Mouse (Mus musculus) CD4-positive, CD25-positive, alpha-beta regulatory T cell, adult 2 months (primary cell): ENCODE results near the gene Sox18.
A peak's percentile ranks its signal among the peaks of the same experiment; 100 is the strongest.

ENCODE experiments used
- DNase-seq: peaks from one replicate; pipeline ENCODE4 v3.0.0-alpha.2; 2012; ENCODE audit warnings: low read depth, low spot score

Sox18 gene

GRCm38 (mm10) chr2:181680716-181681117 lies 9.3 kb upstream of the Sox18 start:
- peak; percentile 54 for DNase-seq

GRCm38 (mm10) chr2:181679951-181680715 lies 8.7 kb upstream of the Sox18 start, which contains the start of gene Tcea2:
TSS of gene Tcea2 (plus strand) at chr2:181680310.
- DNase-seq, result peak; percentile 75

- DNase-seq, result peak; percentile 87
Observed at GRCm38 (mm10) chr2:181678780-181679179, 7.3 kb upstream of the Sox18 start.

- no peak for DNase-seq
Observed at GRCm38 (mm10) chr2:181677755-181678098, 6.3 kb upstream of the Sox18 start.

- DNase-seq, result no peak
Observed at GRCm38 (mm10) chr2:181677096-181677754, 5.8 kb upstream of the Sox18 start.

- DNase-seq, result no peak
Observed at GRCm38 (mm10) chr2:181676424-181676823, 5.0 kb upstream of the Sox18 start.

GRCm38 (mm10) chr2:181675454-181675853 lies 4.0 kb upstream of the Sox18 start:
- DNase-seq, result no peak

GRCm38 (mm10) chr2:181674934-181675333 lies 3.5 kb upstream of the Sox18 start:
- no peak for DNase-seq

GRCm38 (mm10) chr2:181673501-181673900 lies 2.1 kb upstream of the Sox18 start:
- DNase-seq, result no peak

- DNase-seq, result no peak
Observed at GRCm38 (mm10) chr2:181671984-181672383, 544 bp upstream of the Sox18 start.

- no peak for DNase-seq
Observed at GRCm38 (mm10) chr2:181670913-181671311, 528 bp downstream of the Sox18 start.

- no peak for DNase-seq
Observed at GRCm38 (mm10) chr2:181670285-181670912, 1.0 kb downstream of the Sox18 start.

GRCm38 (mm10) chr2:181663298-181663630 lies 8.2 kb downstream of the Sox18 start:
- no peak for DNase-seq

GRCm38 (mm10) chr2:181662620-181663297 lies 8.7 kb downstream of the Sox18 start:
- DNase-seq, result no peak

- peak; percentile 90 for DNase-seq
Observed at GRCm38 (mm10) chr2:181659609-181660055, 11.8 kb downstream of the Sox18 start.

- peak; percentile 73 for DNase-seq
Observed at GRCm38 (mm10) chr2:181658930-181659555, 12.4 kb downstream of the Sox18 start.

- no peak for DNase-seq
Observed at GRCm38 (mm10) chr2:181658528-181658927, 12.9 kb downstream of the Sox18 start.

GRCm38 (mm10) chr2:181657441-181657840 lies 14.0 kb downstream of the Sox18 start:
- no peak for DNase-seq

GRCm38 (mm10) chr2:181656734-181657133 lies 14.7 kb downstream of the Sox18 start, which contains the start of gene Gm29797:
TSS of gene Gm29797 (plus strand) at chr2:181657034.
- no peak for DNase-seq

- DNase-seq, result no peak
Observed at GRCm38 (mm10) chr2:181653523-181653922, 17.9 kb downstream of the Sox18 start.

GRCm38 (mm10) chr2:181653065-181653464 lies 18.4 kb downstream of the Sox18 start:
- DNase-seq, result no peak

- no peak for DNase-seq
Observed at GRCm38 (mm10) chr2:181648926-181649325, 22.5 kb downstream of the Sox18 start.
